Mouse (Mus musculus): ENCODE measurements at regions not wholly inside any gene's neighbourhood (a gene's known extent, or its start where the extent isn't known, plus 50 kb on each side); places are given as distances from the start of the nearest gene placed in this dataset.

DNA sequence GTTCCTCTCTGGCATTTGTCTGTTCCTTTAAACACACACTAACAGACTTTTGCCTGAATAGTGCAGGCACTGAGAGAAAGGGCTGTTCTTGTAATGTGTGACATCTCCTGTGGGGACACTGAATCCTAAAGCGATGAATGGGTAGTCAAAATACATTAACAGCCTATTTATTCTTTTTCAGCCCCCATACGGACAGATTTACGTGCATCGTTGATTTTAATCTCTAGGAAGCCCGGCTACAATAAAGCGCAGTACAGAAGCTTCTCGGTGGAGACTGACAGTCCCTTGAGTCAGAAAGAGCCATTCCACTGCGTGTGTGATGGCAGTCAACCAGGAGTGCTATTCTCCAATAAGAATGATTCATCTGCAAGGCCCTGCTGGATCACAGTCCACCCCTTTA lies 598.2 kb downstream of the Trib2 start:
- no peak for TF ChIP-seq EP300 (IDR thresholded peaks at IDR 0.05; ENCODE audit: low read length)
- no peak for TF ChIP-seq POLR2A (IDR thresholded peaks at IDR 0.05; ENCODE audit: low read depth, low read length)
- TF ChIP-seq MAFK (IDR thresholded peaks at IDR 0.05; ENCODE audit: insufficient replicate concordance, low read length), result no peak
- TF ChIP-seq CTCF (conservative IDR thresholded peaks at IDR 0.05 in 1 of 2, IDR thresholded peaks at IDR 0.05 in 1 of 2; ENCODE audit: low read depth in 2 of 2, low read length in 2 of 2), result no peak
- no peak for TF ChIP-seq USF1 (IDR thresholded peaks at IDR 0.05; ENCODE audit: low read depth, low read length)
- no peak for TF ChIP-seq RCOR1 (conservative IDR thresholded peaks at IDR 0.05; ENCODE audit: low read depth, low read length)
- no peak for TF ChIP-seq TCF12 (IDR thresholded peaks at IDR 0.05; ENCODE audit: low read depth, low read length)
- TF ChIP-seq ELF1 (IDR thresholded peaks at IDR 0.05; ENCODE audit: low read depth, low read length), result no peak
- no peak for TF ChIP-seq ZNF384 (IDR thresholded peaks at IDR 0.05; ENCODE audit: low read depth, low read length)
- no peak for TF ChIP-seq GABPA (IDR thresholded peaks at IDR 0.05; ENCODE audit: insufficient replicate concordance, low read depth, low read length)
- no peak for TF ChIP-seq UBTF (IDR thresholded peaks at IDR 0.05; ENCODE audit: low read depth, low read length)
